Mouse (Mus musculus) heart, postnatal 25 days (tissue): Measurements from ENCODE around the gene Btbd9. TPM values are rescaled to one million over a fixed set of nuclear protein-coding genes. Genes with fewer than 3 reads are reported as not detected.

Experiments
- DNase-seq: peaks from one replicate; pipeline ENCODE4 v3.0.0; 2022; ENCODE audit warnings: low spot score
- intact Hi-C: fragments of 180-260 bp; cut with DNase I; formaldehyde crosslinking; loops from one replicate; pipeline ENCODE4 v1.15.1; 2025
- total RNA-seq, 2 experiments: library from RNA; stranded (reverse); gene quantifications; 2 replicates each; pipeline ENCODE4 v1.2.3; 2021

The Btbd9 gene
- total RNA-seq, 2 experiments from 2014 or later, result 17.9 to 20.5 TPM

- no peak for DNase-seq
- intact Hi-C loops, result no loop called here
Observed at GRCm38 (mm10) chr17:30183561-30183960, 392.7 kb downstream of the Btbd9 start.

GRCm38 (mm10) chr17:30182063-30182462, 394.2 kb downstream of the Btbd9 start:
- intact Hi-C loops, result no loop called here
- DNase-seq, result no peak

GRCm38 (mm10) chr17:30181554-30181953, 394.7 kb downstream of the Btbd9 start:
- intact Hi-C loops, result no loop called here
- DNase-seq, result no peak

GRCm38 (mm10) chr17:30180197-30180596, 396.1 kb downstream of the Btbd9 start:
- no peak for DNase-seq
- intact Hi-C loops, result no loop called here

- intact Hi-C loops, result no loop called here
- no peak for DNase-seq
Observed at GRCm38 (mm10) chr17:30178402-30178801, 397.9 kb downstream of the Btbd9 start.

- intact Hi-C loops, result no loop called here
- DNase-seq, result no peak
Observed at GRCm38 (mm10) chr17:30177435-30177834, 398.9 kb downstream of the Btbd9 start.

Other genes starting within 250 kb of the Btbd9 start
- 1 to 10 TPM in 1 of 2 experiments, under 1 TPM in 1; 0.50 to 1.2 TPM for gene Dnah8, start 47.9 kb upstream of the Btbd9 start, total RNA-seq
- gene Glo1, start 50.4 kb upstream of the Btbd9 start, total RNA-seq, result 100 to 1,000 TPM; 141 to 164 TPM